Mouse (Mus musculus): ENCODE data around the gene Cyth2. TPM values are rescaled to one million over a fixed set of nuclear protein-coding genes. Genes with fewer than 3 reads are reported as not detected.
A peak's percentile ranks its signal among the peaks of the same experiment; 100 is the strongest.

Cyth2 gene
- total RNA-seq (2021), result 100 to 1,000 TPM in 1 of 2 experiments, 10 to 100 TPM in 1; 88.5 to 107 TPM
- long read RNA-seq, experiment 1, transcript Cyth2-203 (12 exons, 1,512 nt), result major isoform, 97 of 164 reads
- long read RNA-seq, experiment 1, transcript Cyth2-202 (12 exons, 2,519 nt), result minor isoform, 45 of 164 reads
- long read RNA-seq, experiment 1, partial matches to known transcripts, result 12 of 164 reads
- long read RNA-seq, experiment 1, other reads (novel, unspliced or antisense), result 6 of 164 reads
- long read RNA-seq, experiment 2, transcript Cyth2-203 (12 exons, 1,512 nt), result major isoform, 33 of 66 reads
- long read RNA-seq, experiment 2, transcript Cyth2-202 (12 exons, 2,519 nt), result minor isoform, 22 of 66 reads
- long read RNA-seq, experiment 2, partial matches to known transcripts, result 9 of 66 reads
- long read RNA-seq, experiment 2, other reads (novel, unspliced or antisense), result 1 of 66 reads

GRCm38 (mm10) chr7:45813787-45814779 is at the start of gene Cyth2:
TSS of gene Cyth2 (minus strand) at chr7:45814581.
- peak; percentile 98 for DNase-seq

- DNase-seq, result no peak
Measured at GRCm38 (mm10) chr7:45862804-45863203, 48.4 kb upstream of the Cyth2 start.

DNA sequence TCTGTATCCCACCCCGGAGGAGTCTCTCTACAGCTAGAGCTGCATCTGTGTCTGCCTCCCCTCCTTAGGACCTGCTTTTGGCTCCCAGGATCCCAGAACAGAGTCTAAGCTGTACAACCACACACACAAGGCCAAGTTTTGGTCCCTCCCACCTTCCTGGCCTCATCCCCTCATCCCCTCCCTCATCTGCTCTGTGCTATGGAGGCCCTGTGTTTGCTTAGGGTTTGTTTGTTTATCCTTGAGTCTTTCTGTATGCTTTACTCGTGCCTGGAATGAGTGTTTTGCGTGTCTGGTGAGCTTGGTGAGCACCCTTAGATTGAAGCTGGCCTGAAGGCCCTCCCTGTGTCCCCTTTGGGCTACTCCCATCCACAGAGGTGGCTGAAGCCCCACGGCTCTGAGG is 44.6 kb upstream of the Cyth2 start:
- DNase-seq, result no peak

DNA sequence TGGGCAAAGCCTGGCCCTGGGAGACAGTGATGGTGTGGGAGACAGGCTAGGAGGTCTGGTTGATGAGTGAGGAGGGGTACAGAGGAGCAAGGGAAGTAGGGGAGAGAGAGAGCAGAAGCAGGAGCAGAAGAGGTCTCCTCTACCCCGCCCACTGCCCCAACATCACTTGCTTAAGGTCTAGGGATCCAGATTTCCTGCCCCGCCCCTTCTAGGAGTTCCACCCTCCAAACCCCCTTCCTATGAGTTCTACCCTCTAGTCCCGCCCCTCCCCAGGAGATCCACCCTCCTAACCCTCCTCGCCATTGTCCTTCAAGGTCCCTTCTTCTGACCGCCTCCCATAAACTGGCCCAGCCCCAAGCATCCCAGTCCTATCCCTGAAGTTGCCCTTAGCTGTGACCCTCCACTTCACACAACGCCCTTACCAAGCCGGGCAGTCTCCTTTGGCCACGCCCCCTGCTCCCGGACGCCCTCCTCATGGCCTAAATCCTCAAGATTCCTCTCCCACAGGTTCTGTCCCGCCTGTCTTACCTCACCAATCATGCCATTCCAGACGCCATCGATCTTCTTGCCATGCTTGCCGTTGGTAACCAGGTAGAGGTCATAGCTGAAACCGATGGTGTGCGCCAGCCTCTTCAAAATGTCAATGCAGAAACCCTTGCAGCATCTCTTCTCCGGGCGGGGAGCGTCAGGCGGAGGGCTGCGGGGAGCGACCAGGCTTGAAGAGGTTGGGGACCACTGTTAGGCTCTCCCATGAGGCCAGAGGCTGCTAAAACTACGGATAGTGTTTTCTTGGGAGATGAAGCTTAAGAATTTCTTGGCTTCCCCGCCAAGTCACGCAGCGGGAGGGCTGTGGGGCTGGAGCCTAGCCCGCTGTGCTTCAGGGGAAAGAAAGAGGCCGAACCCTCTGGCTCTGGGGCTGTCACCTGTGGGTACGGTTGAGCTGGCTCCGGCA is 42.8 kb upstream of the Cyth2 start:
- DNase-seq, result no peak

- DNase-seq, result no peak
Measured at GRCm38 (mm10) chr7:45853089-45853488, 38.7 kb upstream of the Cyth2 start.

DNA sequence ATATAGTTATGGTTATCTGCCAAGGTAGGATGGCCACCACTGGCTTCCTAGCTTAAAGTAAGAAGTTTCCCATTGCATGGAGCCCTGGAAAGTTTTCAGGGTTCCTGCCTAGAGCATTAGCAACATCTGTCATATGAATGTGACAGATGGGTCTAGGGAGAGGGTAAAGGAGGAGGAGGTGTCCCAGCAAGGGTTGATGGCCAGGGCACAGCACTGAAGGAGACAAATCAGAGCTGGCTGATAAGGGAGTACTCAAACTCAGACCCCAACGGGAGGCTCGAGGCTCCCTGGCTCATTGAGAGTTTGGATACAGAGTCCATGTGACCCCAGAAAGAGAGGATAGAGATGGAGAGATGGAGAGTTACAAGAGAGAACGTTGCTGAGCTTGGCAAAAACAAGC is 36.3 kb upstream of the Cyth2 start:
- no peak for DNase-seq

DNA sequence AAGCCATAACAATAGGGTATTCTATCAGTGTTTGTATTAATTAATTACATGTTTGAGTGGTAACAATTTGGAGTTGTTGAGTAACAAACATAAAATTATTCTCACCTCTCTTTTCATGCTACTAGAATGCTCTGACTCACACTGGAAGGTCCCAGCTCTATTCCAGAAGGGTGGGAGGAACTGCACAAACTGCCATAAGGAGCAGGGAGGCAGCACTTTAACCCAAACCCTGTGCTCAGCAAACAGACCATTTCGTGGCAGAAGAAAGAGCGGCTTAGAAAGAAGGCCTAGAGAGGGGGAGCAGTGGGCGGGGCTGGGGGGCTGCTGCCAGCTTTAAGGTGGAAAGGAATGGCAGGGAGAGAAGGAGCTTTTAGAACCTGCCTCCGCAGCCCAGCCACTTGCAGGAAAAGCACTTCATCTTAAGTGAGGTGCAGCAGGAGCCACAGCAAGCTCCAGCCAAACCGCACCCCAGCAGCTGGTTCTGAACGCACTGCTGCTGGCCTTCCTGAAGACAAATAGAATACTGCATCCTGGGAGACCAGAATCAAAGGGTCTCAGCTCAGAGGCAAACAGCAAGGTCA is 34.2 kb upstream of the Cyth2 start:
- no peak for DNase-seq

- DNase-seq, result no peak
Measured at GRCm38 (mm10) chr7:45842950-45843744, 28.8 kb upstream of the Cyth2 start.

DNA sequence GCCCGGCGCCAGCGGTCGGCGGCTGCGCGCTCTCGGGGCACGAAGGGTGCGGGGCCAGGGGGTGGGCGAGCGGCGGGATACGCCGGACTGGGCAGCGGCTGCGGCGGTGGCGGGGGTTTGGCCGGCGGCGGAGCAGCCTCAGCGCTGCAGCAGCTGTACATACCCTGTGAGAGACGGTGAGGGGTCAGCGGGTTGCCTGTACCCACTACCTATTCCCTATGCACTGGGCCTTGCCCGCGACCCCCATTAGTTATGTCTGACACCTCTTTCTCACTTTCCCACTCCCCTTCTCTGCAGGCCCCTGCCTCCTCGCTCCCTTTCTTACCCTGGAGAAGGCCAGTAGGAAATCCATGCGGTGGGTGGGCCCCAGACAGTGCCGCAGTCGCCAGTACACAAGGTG is 19.5 kb upstream of the Cyth2 start:
- no peak for DNase-seq

- peak; percentile 35 for DNase-seq
Measured at GRCm38 (mm10) chr7:45833148-45833790, 18.9 kb upstream of the Cyth2 start.

- no peak for DNase-seq
Measured at GRCm38 (mm10) chr7:45832428-45832827, 18.0 kb upstream of the Cyth2 start.

DNA sequence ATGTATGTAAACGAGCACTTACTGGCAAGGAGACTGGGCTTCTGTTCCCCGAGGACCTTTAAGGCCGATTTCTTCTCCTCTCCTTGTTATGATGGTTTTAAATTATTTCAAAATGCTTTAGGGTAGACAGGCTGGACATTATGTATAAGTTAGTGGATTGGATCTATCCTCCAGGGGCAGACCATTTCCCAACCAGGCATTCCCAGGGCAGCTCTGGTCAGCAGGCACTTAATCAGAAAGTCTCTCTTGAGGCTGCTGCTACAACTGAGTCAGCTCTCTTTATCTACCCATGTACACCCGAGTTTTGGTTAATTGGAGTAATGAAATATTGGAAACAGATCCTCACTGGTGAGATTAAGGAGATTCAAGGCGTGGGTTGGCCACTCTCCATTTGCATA is 16.7 kb upstream of the Cyth2 start:
- no peak for DNase-seq

GRCm38 (mm10) chr7:45830427-45831127 is 16.2 kb upstream of the Cyth2 start, which contains the start of gene Grwd1:
TSS of gene Grwd1 (minus strand) at chr7:45830944.
- peak; percentile 90 for DNase-seq

DNA sequence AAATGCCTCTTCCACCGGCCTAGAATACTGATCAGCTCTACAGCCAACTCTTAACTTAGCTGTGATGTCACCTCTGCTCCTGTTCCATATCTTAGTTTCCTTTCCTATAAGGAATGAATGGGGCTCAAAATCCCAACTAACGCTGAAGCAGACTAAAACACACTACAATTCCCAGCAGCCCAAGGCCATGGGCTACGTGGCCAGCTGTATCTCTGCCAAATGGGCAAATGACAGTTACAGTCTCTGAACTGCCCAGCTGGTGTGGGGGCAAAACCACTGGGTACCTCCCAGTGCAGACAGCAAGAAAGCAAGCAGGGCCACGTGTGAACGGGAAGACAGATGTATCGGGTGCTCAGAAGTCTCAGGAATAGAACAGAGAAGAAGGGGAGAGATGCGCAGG is 12.2 kb upstream of the Cyth2 start:
- peak; percentile 51 for DNase-seq

- DNase-seq, result no peak
Measured at GRCm38 (mm10) chr7:45824598-45824997, 10.2 kb upstream of the Cyth2 start, which contains the start of gene Kcnj14. TSS of gene Kcnj14 (minus strand) at chr7:45824782.

GRCm38 (mm10) chr7:45820913-45821312 is 6.5 kb upstream of the Cyth2 start:
- no peak for DNase-seq

- DNase-seq, result no peak
Measured at GRCm38 (mm10) chr7:45819843-45820242, 5.5 kb upstream of the Cyth2 start.

- no peak for DNase-seq
Measured at GRCm38 (mm10) chr7:45815984-45816351, 1.6 kb upstream of the Cyth2 start.

DNA sequence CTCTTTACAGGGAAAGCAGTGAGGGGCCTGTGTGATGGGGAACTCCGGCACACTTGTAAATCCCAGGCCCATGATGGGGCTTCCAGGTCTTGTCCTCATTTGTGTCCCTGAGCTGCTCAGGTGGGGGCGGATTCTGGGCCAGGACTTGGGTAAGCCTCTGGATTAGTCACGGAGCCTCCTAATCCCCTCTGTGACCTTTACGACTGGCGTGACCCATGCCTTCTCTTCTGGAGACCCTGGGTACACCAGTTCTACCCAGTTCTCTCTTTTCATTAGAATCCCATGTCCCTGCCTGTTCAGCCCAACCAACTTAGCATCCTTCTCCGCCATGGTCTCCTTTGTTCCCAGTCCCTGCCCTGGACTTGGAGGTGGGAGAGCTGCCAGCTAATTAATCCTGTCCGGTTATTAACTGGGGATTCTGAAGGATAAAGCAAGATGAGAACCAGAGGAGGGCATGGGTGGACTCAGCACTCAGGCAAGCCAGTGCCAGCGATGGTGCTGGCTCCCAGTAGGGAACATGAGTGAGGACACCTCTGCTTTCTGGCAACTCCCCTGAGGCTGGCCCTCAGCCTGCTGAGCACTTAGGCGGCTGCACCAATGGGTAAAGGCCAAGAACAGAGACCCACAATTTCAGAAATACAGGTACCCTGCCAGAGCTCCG is 1.1 kb upstream of the Cyth2 start:
- no peak for DNase-seq
